Mouse (Mus musculus): ENCODE results near the gene Tmem126a.

GRCm38 (mm10) chr7:90460330-90460729 lies 3.3 kb upstream of the Tmem126a start:
- TF ChIP-seq GATA1 (IDR thresholded peaks at IDR 0.05; ENCODE audit: borderline replicate concordance, low read length) (no peak), CTCF (IDR thresholded peaks at IDR 0.05; ENCODE audit: low read depth, low read length) (no peak), POLR2AphosphoS5 (IDR thresholded peaks at IDR 0.05; ENCODE audit: insufficient replicate concordance, low read depth, low read length) (no peak), GATA2 (IDR thresholded peaks at IDR 0.05; ENCODE audit: borderline replicate concordance, low read depth, low read length) (no peak)
